Mouse (Mus musculus) skeletal muscle tissue, postnatal 0 days (tissue): ENCODE results near the gene Dio2. TPM values are rescaled to one million over a fixed set of nuclear protein-coding genes. Genes with fewer than 3 reads are reported as not detected.

Experiments used
- polyA plus RNA-seq: library from polyadenylated mRNA; unstranded; fragments of >200 nt; fragmentation: Nextera tagmentation; extraction: Ambion mirVana; gene quantifications from 2 replicates; pipeline ENCODE4 v1.2.1, GENCODE M21; 2015

The Dio2 gene
- 0.51 TPM in 2 replicates for polyA plus RNA-seq

GRCm38 (mm10) chr12:90738388-90739223 is at the start of gene Dio2:
Gene Dio2 (minus strand): TSS chr12:90738438.

